Mouse (Mus musculus) urinary bladder, postnatal 10 days (tissue): ENCODE data around the gene Rubcn.

ENCODE experiments used
- DNase-seq: peaks from one replicate; pipeline ENCODE4 v3.0.0; 2022; ENCODE audit warnings: low spot score

The Rubcn gene

GRCm38 (mm10) chr16:32818441-32818840, 59.1 kb downstream of the Rubcn start:
- DNase-seq = no peak

GRCm38 (mm10) chr16:32818036-32818435, 59.5 kb downstream of the Rubcn start:
- DNase-seq = no peak

GRCm38 (mm10) chr16:32815160-32815605, 62.4 kb downstream of the Rubcn start:
- no peak for DNase-seq

DNA sequence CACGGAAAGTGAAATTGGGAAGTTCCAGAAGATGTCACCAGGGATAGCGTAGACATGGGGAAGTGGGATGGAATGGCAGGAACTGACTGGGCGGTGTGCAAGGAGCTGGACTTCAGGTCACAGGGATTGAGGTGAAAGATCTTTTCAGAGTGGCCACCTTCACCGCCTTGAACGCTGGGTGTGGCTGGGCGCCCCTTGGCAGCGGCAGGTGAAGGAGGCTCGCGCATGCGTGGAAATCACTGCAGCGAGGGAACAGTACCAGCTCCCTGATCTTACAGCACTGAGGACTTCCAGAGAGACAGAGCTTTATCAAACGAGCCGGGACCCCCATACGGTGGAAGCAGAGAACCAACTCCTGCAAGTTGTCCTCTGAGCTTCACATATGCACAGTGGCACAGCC, 63.0 kb downstream of the Rubcn start:
- no peak for DNase-seq

GRCm38 (mm10) chr16:32813771-32814170, 63.8 kb downstream of the Rubcn start:
- no peak for DNase-seq

- DNase-seq = no peak
Measured at GRCm38 (mm10) chr16:32813362-32813761, 64.2 kb downstream of the Rubcn start.

DNA sequence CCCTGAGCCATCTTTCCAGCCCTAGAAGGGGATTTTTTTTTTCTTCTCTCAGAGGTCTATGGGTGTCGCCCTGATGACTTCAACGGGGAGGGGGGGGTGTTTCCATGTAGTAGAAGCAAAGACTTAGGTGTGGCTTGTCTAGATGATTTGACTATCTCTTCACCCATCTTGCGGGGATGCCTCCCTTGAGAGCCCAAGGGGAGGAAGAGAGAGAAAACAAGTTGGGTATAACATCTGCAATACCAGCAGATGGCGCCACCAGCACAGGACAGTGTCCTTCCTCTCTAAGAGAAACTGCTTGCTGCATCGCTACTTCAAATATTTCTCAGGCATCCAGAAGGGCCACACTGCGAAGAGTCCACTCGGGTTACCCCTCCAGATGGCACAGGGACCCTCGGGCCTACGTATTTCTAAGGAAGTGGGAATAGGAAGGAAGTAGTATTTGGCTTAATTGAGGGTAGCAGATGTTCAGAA, 64.6 kb downstream of the Rubcn start:
- peak; percentile 73 for DNase-seq

DNA sequence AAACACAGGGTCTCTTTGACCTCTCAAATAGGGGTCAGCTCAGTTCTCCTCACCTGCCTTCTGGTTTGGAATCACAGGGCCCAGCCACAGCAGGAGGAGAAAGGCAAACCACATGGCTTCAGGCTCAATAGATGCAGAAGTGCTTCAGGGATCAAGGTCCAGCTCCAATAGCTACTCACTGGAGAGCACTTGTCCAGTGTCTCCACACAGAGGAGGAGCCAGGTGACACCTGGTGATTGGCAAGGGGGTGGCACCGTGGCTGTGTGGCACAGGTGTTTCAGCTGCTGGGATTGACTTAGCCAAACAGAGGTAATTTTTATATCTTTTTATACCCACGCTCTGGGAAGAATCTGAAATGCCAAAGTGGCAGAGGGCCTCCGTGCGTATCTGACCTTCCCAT, 67.2 kb downstream of the Rubcn start, which contains the start of gene Smbd1:
Gene Smbd1, minus strand, starts transcription at position 157 of the 400 bp plus-strand sequence.
- no peak for DNase-seq

DNA sequence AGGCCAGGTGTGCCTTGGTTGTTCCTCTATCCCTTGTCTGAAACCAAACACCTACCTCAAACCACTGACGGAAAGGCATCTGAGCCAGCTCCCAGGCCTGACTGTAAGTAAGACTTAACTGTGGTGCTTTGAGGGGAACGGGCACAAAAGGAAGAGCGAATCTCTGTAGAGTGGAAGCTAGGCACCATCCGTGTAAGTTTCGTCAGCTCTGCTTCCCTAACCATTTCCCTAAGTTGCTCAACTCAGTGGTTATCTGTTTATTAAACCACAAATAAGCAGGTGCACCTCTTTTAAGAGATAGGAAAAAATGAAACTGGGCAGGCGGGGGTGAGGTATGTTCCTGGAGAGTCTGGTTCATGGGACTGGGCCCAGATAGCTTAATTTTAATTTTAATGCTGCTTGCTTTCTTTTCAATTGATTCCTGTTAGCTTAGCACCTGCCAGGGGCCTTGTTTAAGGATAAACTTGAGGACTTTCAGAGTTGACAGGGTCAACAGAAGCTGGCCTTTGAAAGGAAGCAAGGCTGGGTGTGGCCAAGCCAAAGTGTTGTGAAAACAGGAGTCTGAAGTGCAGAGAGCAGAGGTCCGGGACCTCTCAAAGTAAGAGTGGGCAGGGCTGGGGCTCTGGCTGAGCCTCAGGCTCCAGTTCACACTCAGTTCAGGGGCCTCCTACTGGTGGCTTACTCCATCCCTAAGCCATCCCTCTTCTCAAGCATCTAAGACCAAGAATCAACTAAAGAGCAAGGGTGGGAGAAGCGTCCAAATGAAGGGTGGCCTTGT, 70.0 kb downstream of the Rubcn start:
- no peak for DNase-seq

DNA sequence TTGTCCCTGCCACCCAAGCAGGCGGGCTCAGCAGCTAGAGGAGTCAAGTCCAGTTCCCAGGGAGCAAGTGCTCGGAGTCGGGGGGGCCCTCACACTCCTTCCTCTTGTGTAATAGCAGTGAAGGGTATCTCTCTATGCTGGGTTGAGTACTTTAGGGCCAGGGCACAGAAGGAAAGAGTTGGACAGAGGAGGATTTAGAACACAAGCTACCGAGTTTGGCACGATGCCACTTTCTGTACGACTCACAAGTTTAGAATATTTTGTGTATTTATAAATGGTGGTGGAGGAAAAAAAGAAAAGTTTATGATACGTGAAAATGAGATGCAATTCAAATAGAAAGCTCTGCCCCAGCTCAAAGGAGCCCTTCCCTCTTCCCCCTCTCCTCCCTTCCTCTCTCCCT, 72.4 kb downstream of the Rubcn start:
- DNase-seq = no peak

DNA sequence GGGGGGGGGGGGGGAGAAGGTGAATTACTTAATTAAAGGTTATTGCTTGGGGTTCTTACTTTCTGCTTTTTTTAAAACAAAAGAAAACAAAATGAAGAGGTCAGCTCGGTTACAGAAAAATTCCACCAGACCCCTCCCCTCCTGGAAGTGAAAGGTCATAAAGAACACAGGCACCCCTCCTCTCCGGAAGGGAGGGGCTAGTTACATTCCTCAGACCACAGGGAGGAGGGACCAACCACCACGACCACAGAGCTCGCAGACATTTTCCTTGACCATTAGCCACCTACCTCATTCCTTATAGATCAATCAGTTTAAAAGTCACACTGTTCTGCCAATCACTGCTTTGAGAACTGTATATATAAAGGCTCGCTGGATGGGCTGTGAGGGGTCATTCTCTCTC, 73.7 kb downstream of the Rubcn start:
- no peak for DNase-seq

DNA sequence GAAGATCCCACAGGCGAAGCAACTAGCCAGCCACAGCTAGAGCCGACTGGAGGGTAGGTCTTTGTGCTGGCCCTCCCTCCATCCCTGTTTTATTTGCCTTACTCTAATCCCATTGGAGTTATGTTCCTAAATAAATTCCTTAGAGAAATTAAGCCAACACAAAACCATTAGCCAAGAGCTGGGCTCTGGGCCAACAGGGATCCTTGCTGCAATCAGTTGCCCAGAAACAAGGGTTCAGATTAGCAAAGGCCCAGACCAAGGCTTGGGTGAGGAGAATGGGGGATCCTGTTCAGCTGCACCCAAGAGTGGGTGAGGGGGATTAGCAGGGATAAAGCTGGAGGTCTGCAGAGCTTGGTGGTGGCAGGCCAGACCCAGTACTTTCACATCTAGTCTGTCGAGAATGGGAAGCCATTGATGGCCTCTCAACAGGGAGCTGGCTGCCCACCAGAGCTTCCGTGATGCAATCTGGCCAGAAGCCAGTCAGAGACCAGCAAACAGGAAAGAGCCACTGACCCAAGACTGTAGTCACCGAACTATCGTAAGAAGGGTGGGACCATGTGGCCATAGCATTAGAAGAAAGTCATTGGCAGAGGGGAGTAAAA, 74.2 kb downstream of the Rubcn start:
- DNase-seq = no peak

GRCm38 (mm10) chr16:32797426-32797689, 80.2 kb downstream of the Rubcn start, which contains the start of gene Muc20:
TSS of gene Muc20 (minus strand) at chr16:32797435.
- no peak for DNase-seq

DNA sequence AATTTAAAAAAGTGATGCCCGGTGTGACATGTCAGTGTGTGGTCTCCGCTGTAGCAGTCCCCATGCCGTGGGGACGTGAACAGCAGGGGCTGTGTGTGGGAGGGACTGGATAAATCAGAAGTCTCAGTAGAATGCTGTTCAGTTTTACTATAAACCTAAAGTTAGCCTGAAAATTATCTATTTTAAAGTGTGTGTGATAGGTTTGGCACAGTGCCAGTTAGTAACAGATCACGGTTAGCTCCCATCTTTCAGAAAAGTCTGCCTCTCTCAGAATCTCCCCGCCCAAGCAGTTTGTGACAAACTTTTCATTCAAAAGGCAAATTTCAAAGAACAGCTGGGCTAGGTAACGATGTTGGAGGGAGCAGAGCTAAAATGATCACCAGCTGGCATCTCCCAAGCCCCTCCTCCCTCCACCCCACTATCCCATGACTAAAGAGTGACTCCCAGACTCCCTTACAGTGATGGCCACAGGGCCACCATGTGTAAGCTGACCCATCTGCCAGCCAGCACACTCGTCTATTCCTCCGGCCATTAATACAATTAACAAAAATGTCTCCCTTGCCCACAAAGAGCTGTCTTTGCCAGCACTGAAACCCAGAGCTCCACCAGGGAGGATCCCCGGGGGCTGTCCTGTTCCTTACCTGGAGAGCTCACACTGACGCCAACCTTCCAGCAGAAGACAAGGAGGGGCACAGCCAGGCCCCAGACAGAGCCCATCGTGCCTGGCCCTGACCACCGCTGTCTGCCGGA, 80.7 kb downstream of the Rubcn start:
- DNase-seq = no peak

- DNase-seq = no peak
Measured at GRCm38 (mm10) chr16:32795177-32795576, 82.4 kb downstream of the Rubcn start.

DNA sequence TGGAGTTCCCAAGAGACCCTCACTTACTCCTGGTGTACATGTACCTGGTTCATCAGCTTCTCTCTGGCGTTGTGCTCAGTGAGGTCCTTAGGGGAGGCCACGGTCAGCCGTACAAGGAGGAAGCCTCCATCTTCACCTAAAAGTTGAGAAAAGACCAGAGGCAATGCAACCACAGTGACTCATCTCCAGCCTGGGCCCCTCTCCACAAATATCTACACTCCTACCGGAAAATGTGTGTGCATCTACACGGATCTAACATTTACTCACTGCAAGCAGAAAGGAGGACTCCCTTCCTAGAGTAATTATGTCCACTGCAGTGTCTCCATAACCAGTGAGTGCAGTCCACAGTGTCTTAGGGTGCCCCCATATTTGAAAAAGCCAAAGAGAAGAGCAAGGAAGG, 87.5 kb downstream of the Rubcn start:
- no peak for DNase-seq

DNA sequence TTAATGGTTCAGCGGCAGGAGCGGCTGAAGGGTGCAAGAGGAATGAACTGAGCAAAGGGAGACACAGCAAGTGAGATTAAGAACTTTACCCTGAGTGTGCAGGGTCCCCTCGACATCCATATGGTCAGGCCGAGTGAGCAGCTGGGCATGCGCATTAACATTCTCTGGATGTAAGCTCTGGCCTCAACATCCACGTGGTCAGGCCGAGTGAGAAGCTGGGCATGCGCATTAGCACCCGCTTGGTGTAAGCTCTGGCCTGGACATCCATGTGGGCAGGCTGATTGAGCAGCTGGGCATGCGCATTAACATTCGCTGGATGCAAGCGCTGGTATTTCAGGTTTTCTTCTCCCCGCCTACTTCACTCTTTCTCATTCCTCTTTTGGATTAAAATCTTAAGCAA, 92.7 kb downstream of the Rubcn start:
- no peak for DNase-seq

DNA sequence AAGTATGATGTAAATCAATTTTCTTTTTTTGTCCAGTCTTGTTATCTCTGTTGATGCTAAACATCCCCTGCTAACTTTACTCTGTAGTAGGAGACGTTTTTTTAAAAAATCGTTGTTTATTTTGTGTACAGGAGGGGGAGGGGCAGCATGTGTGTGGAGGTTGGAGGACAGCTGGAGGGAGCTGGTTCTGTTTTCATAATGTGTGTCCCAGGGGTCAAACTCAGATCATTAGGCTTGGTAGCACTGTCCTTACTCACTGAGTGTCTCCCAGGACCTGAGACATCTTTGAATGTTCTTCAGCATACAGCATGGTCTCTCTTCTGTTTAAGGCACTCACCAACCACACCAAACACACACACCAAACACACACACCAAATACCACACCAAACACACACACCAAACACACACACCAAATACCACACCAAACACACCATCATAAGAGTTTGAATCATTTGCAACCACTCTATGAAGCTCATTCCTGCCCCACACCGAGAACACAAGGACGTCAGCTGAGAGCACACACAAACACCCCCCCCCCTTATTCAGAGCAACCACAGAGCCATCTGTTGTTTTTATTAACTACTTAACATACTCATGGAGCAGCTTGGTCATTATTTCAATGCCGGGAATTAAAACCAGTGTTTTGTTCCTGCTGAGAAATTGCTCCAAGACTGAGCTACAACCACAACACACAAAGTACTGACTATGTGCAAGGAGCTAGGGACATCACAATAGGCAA, 94.1 kb downstream of the Rubcn start:
- DNase-seq = no peak

- no peak for DNase-seq
Measured at GRCm38 (mm10) chr16:32778956-32779355, 98.6 kb downstream of the Rubcn start.

DNA sequence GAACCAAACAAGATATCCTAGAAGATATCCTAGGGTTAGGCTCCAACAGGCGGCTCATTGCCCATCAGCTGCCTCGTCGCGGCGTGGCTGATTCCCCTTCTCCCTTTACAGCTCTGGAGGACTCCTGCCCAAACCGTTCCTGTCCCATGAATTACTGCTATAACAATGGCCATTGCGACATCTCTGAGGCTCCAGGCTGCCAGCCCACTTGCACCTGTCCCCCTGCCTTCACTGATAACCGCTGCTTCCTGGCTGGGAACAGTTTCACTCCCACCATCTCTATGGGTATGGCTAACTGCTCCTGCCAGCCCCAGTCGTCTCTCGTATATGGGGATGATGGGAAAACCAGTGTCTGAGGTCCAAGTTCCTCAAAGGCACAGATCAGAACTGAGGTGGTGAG, 100.9 kb downstream of the Rubcn start:
- DNase-seq = no peak
